Mouse (Mus musculus) frontal cortex, adult (tissue): ENCODE results near the gene Edar.
A peak's percentile ranks its signal among the peaks of the same experiment; 100 is the strongest.

Experiments used
- ATAC-seq: cut with Nextera tagmentation; 2 replicates; pipeline ENCODE4 v1.9.2; 2017; ENCODE audit warnings: mild to moderate bottlenecking, moderate library complexity, mixed read lengths; ENCODE audit not compliant: low TSS enrichment

The Edar gene

GRCm38 (mm10) chr10:58651270-58652042 is 24.0 kb downstream of the Edar start:
- no peak for ATAC-seq

DNA sequence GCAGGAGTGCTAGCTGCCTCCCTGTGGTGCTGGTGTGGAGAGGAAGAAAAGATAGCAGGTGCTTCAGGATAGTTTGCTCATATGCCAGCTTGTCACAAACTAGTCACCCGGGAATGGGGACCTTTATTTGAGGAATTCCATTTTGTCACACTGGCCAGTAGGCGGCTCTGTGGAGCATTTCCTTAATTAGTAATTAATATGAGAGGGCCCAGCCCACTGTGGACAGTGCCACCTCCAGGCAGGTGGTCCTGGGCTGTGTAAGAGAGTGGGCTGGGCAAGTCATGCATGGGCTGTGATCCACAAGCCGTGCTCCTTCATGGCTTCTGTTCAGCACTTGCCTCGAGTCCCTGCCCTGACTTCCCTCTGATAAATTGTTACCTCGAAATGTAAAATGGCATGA is 26.7 kb downstream of the Edar start:
- ATAC-seq: no peak

- ATAC-seq: no peak
These were observed 30.8 kb downstream of the Edar start for GRCm38 (mm10) chr10:58644671-58645070.

DNA sequence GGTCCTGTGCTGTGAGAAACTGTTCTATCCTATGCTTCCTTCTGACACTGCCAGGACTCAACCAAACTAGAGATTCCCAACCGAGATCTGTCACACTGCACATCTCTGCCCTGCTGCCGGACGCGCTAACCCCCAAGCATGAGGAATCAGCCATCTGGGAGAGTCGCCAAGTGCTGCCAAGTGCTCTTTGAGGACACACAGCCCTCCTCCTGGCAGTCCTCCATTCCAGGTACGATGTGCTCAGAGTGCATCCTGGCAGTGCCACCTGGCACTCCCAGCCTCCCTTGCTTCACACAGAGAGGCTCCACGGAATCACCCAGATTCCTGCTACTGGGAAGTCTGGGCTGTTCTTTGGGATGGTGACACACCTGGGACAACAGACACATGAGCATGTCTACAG is 31.3 kb downstream of the Edar start:
- no peak for ATAC-seq

- ATAC-seq: no peak
These were observed 32.5 kb downstream of the Edar start for GRCm38 (mm10) chr10:58643001-58643400.

- no peak for ATAC-seq
These were observed 33.8 kb downstream of the Edar start for GRCm38 (mm10) chr10:58641631-58642030.

- no peak for ATAC-seq
These were observed 34.7 kb downstream of the Edar start for GRCm38 (mm10) chr10:58640446-58641400.

GRCm38 (mm10) chr10:58639291-58639690 is 36.2 kb downstream of the Edar start:
- ATAC-seq: no peak

DNA sequence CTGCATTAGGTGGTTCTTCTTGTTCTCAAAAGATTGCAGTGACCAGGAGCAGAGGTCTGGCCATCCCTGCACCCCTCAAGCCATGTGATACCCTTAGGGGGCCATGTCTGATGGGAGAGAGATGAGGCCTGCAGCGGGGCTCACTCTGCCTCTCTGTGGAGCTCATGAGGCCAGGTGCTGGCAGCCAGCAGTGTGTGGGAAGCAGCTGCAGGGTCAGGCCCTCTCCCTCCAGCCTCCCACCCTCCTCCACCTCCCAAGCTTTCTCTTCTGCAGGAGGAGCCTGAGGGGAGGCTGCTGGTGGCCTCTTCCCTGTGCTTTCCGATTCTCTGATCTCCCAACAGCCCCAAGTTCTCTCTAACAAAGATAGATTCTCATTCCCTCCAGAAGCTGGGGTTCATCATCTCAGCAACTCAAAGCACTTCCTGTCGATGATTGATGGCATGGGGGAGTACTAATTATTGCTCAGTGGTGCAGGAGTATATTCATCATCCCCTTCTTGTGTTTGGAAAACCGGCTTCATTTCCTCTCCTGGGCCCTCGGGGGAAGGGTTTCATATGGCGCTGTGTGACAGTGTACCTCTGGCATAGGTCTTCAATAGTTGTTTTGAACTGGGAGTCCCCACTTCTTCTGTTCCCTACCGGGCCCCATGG is 38.9 kb downstream of the Edar start:
- no peak for ATAC-seq

- no peak for ATAC-seq
These were observed 41.9 kb downstream of the Edar start for GRCm38 (mm10) chr10:58633507-58633906.

- ATAC-seq: peak; percentile 91
These were observed 47.9 kb downstream of the Edar start for GRCm38 (mm10) chr10:58627569-58627968.

DNA sequence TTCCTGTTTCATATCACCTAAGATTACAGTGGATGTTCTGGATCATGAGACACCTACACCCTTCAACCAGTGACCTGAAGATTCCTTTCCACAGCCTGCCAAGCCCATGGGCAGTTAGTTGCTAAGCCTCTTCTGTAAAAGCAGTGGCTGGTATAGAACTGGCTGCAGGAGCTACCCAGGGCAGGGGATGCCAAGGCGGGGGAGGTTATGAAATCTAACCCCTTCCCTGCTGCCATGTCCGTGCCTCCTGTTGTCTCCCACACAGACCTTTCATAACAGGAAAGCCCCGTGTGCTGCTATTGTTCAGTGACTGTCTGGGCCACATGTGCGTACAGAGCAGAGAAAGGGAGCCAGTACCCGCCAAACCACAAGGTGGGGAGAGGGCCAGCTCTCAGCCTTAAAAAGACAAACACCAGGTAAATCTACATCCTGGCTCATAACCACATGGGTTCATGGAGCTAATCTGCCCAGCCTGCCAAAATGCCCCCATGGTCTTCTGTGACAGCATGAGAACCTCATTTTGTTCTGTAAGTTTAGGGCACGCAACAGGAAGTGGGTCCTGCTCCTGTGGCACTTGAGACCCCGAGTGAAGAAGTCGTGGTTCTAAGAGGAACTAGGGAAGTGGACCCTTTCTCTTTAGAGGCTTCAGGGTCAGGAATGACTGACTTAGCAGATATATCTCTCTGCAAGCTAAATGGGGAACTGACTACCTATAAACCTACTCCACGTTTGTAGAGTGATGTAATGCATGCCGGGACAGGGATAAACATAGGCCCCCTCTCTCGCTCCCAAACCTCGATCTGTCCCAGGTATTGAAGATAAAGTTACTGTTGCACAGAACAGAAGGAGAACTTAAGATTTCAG is 50.4 kb downstream of the Edar start:
- ATAC-seq: no peak

DNA sequence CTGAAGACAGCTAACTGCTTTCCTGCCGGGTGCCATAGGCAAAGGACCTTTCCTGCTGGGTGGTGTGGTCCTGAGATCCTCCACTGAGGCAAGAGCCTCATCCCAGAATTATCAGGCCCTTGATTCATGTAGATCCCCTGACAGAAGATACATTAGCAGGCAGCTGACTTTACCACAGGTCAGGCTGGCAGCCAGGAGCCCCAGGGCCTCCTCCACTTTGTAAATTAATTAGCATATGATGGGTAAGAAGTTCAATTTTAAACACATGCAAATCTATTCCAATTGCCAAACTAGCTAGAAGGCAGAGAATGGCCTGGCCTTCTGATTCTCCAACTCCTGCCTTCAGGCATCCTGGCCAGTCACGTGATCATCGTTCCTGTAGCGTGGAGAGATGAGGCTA is 56.2 kb downstream of the Edar start:
- ATAC-seq: no peak

DNA sequence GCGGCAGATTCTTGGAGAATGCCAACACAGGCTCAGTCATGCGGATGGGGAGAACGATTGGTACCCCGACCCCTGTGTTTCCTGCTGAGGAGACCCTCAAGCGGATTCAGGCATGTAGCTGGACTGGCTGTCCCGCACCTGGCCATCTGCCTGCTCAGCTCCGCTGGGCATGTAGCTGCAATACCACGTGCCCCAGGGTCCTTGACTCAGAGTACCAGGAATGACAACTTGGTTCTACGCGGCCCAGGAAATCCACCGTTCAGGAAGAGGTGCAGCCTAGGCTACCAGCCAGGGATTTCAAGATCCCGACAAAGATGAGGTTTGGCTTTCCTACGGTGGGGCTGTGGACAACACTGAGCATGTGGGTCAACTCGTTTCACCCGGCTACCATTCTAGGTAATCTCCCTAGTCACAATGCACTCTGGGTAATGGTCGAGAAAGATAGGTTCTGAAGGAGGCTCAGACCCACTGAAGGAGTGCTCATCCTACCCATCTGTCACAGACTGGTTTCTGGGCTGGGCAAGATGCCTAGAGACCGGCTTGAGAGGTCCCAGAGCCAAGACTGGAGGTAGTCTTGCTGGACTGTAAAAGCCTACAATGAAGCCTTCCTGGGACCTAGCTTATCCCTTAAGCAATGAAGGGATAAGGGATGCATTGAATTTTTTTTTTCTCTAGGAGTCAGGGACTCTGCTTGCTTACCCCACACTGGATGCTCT is 56.8 kb downstream of the Edar start:
- no peak for ATAC-seq

DNA sequence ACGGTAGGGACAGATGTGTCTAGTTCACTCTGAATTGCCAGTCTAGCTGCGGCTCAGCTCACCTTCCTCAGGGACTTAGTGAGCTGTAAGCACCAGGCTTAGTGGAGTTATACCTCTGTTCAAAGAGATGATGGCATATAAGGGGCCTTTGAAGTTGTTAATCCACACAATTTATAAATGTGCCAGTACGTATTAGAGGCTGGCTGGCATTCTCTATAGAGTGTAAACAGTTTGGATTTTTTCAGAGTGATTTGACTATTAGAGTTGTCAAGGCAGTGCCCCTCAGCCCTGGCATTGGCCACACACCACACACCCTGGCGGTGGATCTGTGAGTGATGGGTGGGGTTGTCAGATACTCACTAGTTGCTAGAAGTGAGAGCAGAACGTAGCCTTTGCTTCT is 58.9 kb downstream of the Edar start:
- no peak for ATAC-seq

DNA sequence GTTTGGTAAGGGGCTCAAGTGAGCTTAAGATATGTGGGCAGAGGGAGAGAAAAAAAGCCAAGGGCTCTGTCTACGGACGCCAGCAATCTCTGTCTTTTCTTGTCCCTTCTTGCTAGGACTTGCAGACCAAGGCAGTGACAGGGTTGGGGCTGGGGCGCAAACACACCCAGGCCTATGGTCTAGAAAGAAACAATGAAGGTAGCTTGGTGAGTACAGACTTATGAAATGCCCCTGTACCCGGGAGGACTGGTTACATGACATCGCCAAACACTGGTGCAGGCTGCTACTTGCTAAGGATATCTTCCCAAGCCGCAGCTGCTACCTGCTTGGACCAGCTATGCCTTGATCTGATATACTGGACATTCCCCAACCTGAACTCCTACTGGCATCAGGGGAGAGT is 60.9 kb downstream of the Edar start:
- ATAC-seq: no peak

DNA sequence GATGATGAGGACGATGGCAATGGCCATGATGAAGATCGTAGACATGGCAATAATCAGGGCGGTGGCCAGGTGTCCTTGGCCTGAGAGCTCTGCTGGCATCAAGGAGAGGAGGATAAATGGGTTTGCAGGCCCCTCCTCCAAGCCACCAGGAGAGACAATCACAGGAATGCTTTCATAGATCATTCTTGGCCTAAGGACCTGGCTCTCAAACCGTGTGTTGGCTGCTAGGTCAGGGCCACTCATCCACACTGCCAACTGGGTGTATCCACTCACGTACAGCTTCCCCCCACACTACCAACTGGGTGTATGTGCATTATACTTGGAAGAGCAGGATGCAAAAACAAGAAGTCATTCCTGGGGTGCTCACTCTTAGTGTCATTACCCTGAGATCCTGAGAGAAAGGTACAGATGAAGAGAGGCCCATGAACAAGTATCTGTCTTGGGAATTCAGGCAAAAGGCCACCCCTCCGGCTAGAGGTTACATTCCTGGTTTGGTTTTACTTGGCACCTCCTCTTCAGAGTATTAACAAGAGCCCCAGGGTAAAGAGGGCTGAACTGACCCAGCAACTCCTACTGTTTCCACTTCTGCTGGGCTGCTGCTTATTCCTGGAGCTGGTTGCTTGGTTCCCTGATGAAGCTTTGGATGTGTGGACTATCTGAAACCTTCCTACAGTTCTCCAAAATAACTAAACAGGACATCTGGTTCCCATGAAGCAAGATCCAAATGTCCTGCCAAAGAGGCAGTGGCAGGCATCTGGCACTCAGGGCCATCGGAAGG is 64.8 kb downstream of the Edar start:
- peak; percentile 89 for ATAC-seq

GRCm38 (mm10) chr10:58608858-58609257 is 66.6 kb downstream of the Edar start:
- ATAC-seq: no peak

GRCm38 (mm10) chr10:58606356-58606755 is 69.1 kb downstream of the Edar start:
- no peak for ATAC-seq

DNA sequence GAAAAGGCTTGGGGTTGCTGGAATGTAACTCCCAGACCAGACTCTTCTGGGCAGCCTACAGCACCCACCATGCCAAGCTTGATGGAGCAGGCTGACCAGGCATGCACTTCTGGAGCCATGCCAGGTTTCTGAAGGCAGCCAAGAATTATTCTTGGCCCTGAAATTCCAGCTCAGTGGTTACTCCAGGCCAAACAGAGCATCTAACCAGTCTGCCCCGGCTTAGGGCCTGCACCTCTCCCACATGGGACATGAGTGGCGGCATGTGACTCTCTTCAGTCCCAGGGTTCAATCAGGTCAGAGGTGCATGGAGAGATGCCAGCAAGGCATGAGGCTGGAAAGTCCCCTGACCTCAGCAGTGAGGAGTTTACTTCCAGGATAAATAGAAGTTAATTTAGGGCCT is 70.7 kb downstream of the Edar start:
- no peak for ATAC-seq
